Mouse (Mus musculus): ENCODE results near the gene Rbm25.

DNA sequence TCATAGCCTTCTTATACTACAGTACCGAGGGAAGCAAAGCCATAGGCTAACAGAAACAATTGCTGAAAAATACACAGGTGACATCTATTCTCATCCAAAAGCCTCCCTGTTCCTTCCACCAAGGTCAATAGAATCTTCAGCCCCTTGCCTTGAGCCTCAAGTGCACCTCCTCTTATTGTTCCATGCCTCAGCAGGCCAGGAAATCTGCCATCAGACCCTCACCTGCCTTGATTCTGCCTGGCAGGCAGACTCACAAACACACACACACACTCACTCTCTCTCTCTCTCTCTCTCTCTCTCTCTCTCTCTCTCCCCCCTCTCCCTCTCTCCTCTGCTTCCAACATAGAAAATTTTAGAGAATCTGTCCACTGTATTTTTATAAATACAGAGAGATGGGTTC is 88.4 kb downstream of the Rbm25 start:
- no peak for TF ChIP-seq EP300 (IDR thresholded peaks at IDR 0.05; ENCODE audit: low read depth)
- TF ChIP-seq CTCF (IDR thresholded peaks at IDR 0.05; ENCODE audit: low read depth): no peak
